Mouse (Mus musculus) embryonic facial prominence, embryonic 11.5 days (tissue): Measurements from ENCODE around the gene Dgkh. TPM values are rescaled to one million over a fixed set of nuclear protein-coding genes. Genes with fewer than 3 reads are reported as not detected.
"Not testable (repeated sequence)": the region's sequence is repeated elsewhere in the genome, so short reads cannot be mapped to it uniquely, and the experiment has no call there.

Experiments
- ATAC-seq: fragments of 200-750 bp; cut with Nextera tagmentation; replicated peaks from 2 replicates; pipeline ENCODE4 v1.8.0; 2017; ENCODE audit warnings: low read depth; ENCODE audit not compliant: insufficient number of reproducible peaks, low FRiP score, low TSS enrichment
- DNase-seq: peaks from one replicate; pipeline ENCODE4 v3.0.0-alpha.2; 2015; ENCODE audit warnings: low spot score
- H3K27ac ChIP-seq: fragments of 300-500 bp; sonication (generic); replicated peaks from 2 replicates; pipeline ENCODE4 v1.5.1; 2014; ENCODE audit warnings: mild to moderate bottlenecking, low read depth, low read length, control low read depth
- H3K27me3 ChIP-seq: fragments of 300-500 bp; sonication (generic); 2 replicates; pipeline ENCODE4 v1.6.1; 2014; ENCODE audit warnings: mild to moderate bottlenecking, low read length, moderate library complexity, mixed read lengths; ENCODE audit not compliant: control insufficient read depth, insufficient read depth
- H3K36me3 ChIP-seq: fragments of 300-500 bp; sonication (generic); replicated peaks from 2 replicates; pipeline ENCODE4 v1.6.1; 2014; ENCODE audit warnings: low read depth, mild to moderate bottlenecking, low read length, moderate library complexity, mixed read lengths; ENCODE audit not compliant: control insufficient read depth, insufficient read depth
- H3K4me1 ChIP-seq: fragments of 300-500 bp; sonication (generic); 2 replicates; pipeline ENCODE4 v1.6.1; 2014; ENCODE audit warnings: low read length, mixed read lengths; ENCODE audit not compliant: control insufficient read depth, insufficient read depth
- H3K4me2 ChIP-seq: fragments of 300-500 bp; sonication (generic); 2 replicates; pipeline ENCODE4 v1.6.1; 2014; ENCODE audit warnings: low read depth, mild to moderate bottlenecking, control low read depth, low read length, moderate library complexity
- H3K4me3 ChIP-seq: fragments of 300-500 bp; sonication (generic); 2 replicates; pipeline ENCODE4 v1.5.1; 2014; ENCODE audit warnings: low read depth, low read length, control low read depth
- H3K9ac ChIP-seq: fragments of 300-500 bp; sonication (generic); replicated peaks from 2 replicates; pipeline ENCODE4 v1.6.1; 2014; ENCODE audit warnings: mild to moderate bottlenecking, control low read depth, low read length
- H3K9me3 ChIP-seq: fragments of 300-500 bp; sonication (generic); replicated peaks from 2 replicates; pipeline ENCODE4 v1.6.1; 2016; ENCODE audit warnings: mild to moderate bottlenecking, low read length, inconsistent platforms, mixed read lengths; ENCODE audit not compliant: control insufficient read depth
- WGBS: fragments of 180-500 bp; shearing (Covaris S2); extraction: QIAGEN DNeasy Blood & Tissue Kit; methylation state at CpG from one replicate; pipeline ENCODE4 v1.1.7; 2014; 5-methylcytosine and 5-hydroxymethylcytosine counted together
- polyA plus RNA-seq: library from polyadenylated mRNA; unstranded; fragments of >200 nt; fragmentation: Nextera tagmentation; extraction: Ambion mirVana; gene quantifications from 2 replicates; pipeline ENCODE4 v1.2.1, GENCODE M21; 2014

Dgkh gene
- polyA plus RNA-seq, 1 experiment from 2014 or later = 1.2 TPM

DNA sequence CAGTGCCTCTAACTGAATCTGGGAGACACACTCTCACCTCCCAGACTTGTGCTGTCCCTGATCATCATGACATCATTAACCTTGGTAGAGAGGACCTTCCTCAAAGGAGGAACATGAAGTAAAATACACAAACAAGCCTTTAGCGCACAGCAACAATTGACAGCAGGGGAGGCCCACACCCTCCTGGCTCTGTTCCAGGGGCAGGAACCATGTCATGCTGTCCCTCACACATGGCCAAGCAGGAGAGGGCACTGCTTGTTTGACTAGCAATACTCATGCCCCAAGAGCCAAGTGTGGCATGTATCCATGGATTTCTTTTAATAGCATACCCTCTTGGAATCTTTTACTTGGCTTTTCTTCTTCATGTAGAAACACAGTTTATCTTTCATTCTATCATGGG, 22.7 kb upstream of the Dgkh start:
- Histone ChIP-seq H3K4me1 (no peaks in the 10 kb centered on the region), H3K27ac (no peak overlapping the region), H3K4me3 (no peak overlapping the region), H3K36me3 (no peaks in the 10 kb centered on the region), H3K4me2 (no peak overlapping the region), H3K9ac (no peak overlapping the region), H3K9me3 (no peaks in the 10 kb centered on the region), H3K27me3 (no peaks in the 10 kb centered on the region)
- DNase-seq = no peak
- ATAC-seq = no peak
- 85% methylated on average over 1 of the region's 1 CpGs for WGBS

DNA sequence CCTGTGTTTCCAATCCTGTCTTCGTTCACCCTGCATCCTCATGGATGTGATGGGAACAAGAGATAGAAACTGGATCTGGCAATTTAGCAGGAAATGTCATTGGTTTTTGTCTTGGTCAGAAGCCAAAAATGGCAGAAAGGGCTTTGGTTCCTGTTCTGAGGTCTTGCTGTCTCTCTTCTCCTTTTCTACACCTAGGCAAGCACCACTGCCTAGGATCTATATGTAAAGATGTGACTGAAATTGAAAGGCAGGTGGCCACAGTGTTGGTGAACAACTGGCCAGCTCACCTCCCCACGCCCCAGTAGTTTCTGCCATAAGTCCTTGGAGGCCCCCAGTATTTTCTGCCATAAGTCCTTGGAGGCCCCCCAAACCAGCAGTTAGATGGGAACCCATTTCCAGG, 16.1 kb upstream of the Dgkh start:
- Histone ChIP-seq H3K4me3 (no peak overlapping the region), H3K4me2 (no peak overlapping the region), H3K4me1 (no peaks in the 10 kb centered on the region), H3K27ac (no peak overlapping the region), H3K36me3 (no peaks in the 10 kb centered on the region), H3K27me3 (no peaks in the 10 kb centered on the region), H3K9ac (no peak overlapping the region), H3K9me3 (no peaks in the 10 kb centered on the region)
- ATAC-seq = no peak
- 87% methylated on average over 2 of the region's 2 CpGs for WGBS
- no peak for DNase-seq

DNA sequence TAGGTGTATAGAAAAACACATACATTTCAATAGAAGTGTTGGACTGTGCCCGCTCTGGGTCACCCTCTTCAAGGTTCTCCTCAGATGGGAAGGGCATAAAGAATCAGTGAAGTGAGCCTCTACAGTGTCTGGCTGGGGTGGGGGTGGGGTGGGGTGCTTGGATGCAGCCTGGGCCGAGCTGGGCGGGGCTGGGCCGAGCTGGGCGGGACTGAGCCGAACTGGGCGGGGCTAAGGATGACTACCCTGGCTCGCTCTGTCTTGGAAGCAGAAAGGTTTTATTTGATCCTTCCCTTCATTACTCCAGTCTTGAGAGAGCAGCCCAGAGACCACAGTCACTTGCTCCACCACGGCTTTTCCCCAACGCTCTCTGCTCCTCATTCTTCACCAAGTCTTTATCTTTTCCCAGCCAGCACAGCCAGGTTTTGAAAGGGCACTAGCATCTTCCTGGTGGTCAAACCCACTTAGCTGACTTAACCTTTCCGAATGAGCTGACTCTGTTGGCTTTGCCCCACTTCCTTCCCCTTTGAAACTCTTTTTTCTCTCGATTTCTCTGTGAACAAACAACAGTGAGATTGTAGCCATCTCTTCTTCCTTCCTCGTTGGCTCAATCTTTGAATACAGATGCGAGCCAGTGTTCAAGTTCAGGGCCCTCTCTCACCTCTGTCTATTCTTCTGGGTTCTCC, 15.5 kb upstream of the Dgkh start:
- Histone ChIP-seq H3K9ac (no peak overlapping the region), H3K4me2 (no peak overlapping the region), H3K4me1 (no peaks in the 10 kb centered on the region), H3K27me3 (no peaks in the 10 kb centered on the region), H3K9me3 (no peaks in the 10 kb centered on the region), H3K36me3 (no peaks in the 10 kb centered on the region), H3K4me3 (no peak overlapping the region), H3K27ac (no peak overlapping the region)
- ATAC-seq (no peak), DNase-seq (no peak)
- WGBS = 46% methylated on average over 14 of the region's 14 CpGs

DNA sequence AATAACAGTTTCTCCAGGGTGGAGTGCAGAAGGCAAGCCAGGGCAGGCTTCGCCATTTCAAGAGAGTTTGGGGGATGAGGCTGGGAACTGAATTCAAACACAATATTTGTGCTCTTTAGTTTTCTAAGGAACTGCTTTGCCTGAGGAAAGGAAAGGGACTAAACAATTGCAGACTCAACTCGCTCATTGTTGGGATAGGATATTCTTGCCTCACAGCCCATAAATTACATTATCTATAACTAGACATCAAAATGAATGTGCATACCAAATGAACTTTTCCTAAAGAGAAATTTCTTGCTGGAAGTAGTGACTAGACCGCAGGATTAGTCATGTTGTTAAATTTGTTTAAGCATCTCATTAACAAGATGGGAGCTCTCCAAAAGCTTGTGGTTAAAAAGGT, 14.9 kb upstream of the Dgkh start:
- DNase-seq = no peak
- Histone ChIP-seq H3K9ac (no peak overlapping the region), H3K36me3 (no peaks in the 10 kb centered on the region), H3K9me3 (no peaks in the 10 kb centered on the region), H3K27me3 (no peaks in the 10 kb centered on the region), H3K4me3 (no peak overlapping the region), H3K4me2 (no peak overlapping the region), H3K27ac (no peak overlapping the region), H3K4me1 (no peaks in the 10 kb centered on the region)
- no peak for ATAC-seq
- 87% methylated on average over 3 of the region's 3 CpGs for WGBS

DNA sequence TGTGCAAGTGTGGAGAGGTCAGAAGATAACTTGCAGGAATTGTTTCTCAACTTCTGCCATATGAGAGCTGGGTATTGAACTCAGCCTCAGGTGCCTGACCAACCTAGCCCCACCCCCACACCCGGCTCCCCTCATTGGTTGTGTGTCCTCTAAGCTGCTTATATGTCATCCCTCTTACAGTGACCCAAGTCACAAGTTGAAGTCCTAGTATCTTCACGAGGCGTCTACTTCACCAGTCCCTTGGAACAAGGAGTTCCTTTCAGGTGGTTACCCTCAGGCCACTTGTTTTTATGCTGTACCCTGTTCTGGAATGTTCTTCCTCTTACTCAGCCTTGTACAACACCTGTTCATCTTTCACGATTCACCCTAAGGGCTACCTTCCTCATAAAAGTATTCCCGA, 2.0 kb upstream of the Dgkh start:
- DNase-seq = no peak

DNA sequence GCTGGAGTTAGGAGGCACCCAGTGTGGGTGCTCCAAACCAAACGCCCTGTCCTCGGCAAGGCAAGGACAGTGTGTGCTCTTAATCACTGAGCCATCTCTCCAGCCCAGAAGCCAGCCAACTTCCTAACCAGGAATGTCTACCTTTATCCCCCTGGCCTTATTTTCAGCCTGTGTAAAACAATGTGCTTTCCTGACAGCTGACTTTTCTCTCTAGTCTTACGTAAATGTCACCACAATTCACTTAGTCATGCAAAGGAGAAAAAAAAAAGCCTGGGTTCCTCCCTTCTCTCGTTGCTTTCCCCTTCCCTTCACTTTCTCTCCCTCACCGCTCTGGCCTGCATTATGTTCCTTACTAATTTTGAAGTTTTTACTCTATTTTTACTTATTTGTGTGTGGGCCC, 1.6 kb upstream of the Dgkh start:
- not testable (repeated sequence) for H3K27me3 ChIP-seq, DNase-seq, H3K4me2 ChIP-seq, H3K4me3 ChIP-seq, H3K9me3 ChIP-seq, H3K9ac ChIP-seq, H3K27ac ChIP-seq, H3K36me3 ChIP-seq, ATAC-seq, H3K4me1 ChIP-seq
- 28% methylated on average over 5 of the region's 5 CpGs for WGBS

More for the DNA sequence above, 2.0 kb upstream of the Dgkh start:
- no peak for ATAC-seq
- no peaks in the 10 kb centered on the region for H3K36me3 ChIP-seq
- no peak overlapping the region for H3K4me3 ChIP-seq
- H3K4me2 ChIP-seq = no peak overlapping the region
- no peaks in the 10 kb centered on the region for H3K9me3 ChIP-seq
- no peaks in the 10 kb centered on the region for H3K4me1 ChIP-seq
- no peak overlapping the region for H3K27ac ChIP-seq
- WGBS = 53% methylated on average over 5 of the region's 5 CpGs
- H3K9ac ChIP-seq = no peak overlapping the region
- no peaks in the 10 kb centered on the region for H3K27me3 ChIP-seq

DNA sequence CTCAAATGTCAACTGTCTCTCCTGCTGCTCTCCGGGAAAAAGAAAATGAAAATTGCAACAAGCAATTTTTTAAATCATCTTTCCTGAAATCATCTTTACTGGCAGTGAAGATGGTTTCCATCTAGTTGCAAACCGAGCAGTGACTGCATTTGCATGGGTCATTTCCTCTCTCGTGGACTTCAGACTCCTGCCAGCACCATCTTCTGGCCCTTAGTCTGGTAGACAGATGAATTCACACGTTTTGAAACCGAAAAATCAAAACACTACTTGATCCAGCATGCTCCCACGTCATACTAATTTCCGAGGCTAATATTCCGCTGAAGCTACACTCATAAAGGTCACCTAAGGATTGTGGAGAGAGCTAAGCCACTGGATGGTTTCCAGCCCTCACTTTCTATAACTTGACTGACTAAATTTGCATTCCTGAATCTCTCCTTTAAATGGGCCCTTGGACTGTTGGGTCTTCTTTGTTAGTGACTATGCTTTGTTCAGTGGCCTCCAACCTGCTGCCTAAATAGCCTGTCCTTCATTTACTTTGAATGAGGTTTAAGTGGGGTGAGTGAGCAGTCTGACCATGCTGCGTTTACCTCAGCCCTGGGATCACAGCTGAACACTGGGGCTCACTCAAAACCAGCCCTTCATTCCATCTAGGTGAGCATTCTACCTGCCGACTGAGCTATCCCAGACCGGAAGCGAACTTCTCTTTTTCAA, 945 bp upstream of the Dgkh start:
- 17% methylated on average over 12 of the region's 12 CpGs for WGBS
- Histone ChIP-seq H3K27me3 (no peaks in the 10 kb centered on the region), H3K9me3 (no peaks in the 10 kb centered on the region), H3K9ac (peak overlapping the region; percentile 74; the same call in 1 of the 2 replicates), H3K4me2 (peak overlapping the region; percentile 96), H3K4me1 (no peaks in the 10 kb centered on the region), H3K36me3 (no peaks in the 10 kb centered on the region), H3K27ac (no peak overlapping the region), H3K4me3 (peak overlapping the region; percentile 70)
- no peak for ATAC-seq
- DNase-seq = no peak

DNA sequence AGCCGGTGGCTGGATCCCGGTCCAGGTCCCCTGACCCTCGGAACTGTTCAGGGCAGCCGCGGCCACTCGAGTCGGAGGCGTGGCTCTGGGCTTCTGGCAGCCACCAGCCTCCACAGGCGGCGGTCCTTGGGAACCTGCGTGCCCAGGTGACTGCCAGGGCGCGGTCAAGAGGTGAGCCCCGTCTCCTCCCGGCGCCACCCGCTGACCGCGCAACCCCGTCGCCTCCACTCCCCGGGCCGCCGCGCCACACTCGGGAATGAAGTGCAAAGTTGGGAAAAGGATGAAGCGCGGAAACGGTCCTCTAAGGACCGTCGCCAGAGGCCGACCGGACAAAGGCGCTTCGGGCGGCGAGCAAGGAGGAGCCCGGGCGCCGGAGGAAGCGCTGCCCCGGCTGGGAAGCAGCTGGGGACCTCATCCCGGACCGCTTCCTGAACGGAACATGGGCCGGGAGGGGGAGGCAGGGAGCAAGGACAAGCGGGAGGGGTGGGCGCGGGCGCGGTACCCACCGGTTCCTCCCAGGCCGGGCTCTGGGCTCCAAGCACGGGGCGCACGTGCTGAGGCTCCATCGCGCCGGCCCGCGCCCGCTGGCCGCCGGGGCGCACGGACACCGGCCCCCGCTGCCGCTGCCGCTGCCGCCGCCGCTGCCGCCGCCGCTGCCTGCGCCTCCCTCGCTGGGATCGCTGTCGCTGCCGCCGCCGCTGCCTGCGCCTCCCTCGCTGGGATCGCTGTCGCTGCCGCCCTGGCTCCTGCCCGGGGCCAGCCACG, 542 bp downstream of the Dgkh start:
- Histone ChIP-seq H3K9me3 (no peaks in the 10 kb centered on the region), H3K4me2 (peak overlapping the region; percentile 96), H3K4me3 (peak overlapping the region; percentile 70), H3K27me3 (no peaks in the 10 kb centered on the region), H3K36me3 (no peaks in the 10 kb centered on the region), H3K27ac (no peak overlapping the region), H3K4me1 (no peaks in the 10 kb centered on the region), H3K9ac (peak overlapping the region; percentile 74)
- ATAC-seq (peak; percentile 61), DNase-seq (peak; percentile 50)
- under 1% methylated on average over 62 of the region's 90 CpGs for WGBS
